Mouse (Mus musculus) C2C12 (cell line): ENCODE data around the gene Txn2.

Source experiments
- CEBPB ChIP-seq: IDR thresholded peaks from one replicate; pipeline ENCODE4 v1.6.1; 2011; ENCODE audit warnings: low read depth, mild to moderate bottlenecking, control low read depth, moderate library complexity
- CTCF ChIP-seq: IDR thresholded peaks from one replicate; pipeline ENCODE4 v1.5.1; 2011; ENCODE audit not compliant: control insufficient read depth, insufficient read depth, insufficient read length
- USF1 ChIP-seq: IDR thresholded peaks from one replicate; pipeline ENCODE4 v1.6.1; 2011; ENCODE audit warnings: low read depth, mild to moderate bottlenecking, control low read depth, moderate library complexity

DNA sequence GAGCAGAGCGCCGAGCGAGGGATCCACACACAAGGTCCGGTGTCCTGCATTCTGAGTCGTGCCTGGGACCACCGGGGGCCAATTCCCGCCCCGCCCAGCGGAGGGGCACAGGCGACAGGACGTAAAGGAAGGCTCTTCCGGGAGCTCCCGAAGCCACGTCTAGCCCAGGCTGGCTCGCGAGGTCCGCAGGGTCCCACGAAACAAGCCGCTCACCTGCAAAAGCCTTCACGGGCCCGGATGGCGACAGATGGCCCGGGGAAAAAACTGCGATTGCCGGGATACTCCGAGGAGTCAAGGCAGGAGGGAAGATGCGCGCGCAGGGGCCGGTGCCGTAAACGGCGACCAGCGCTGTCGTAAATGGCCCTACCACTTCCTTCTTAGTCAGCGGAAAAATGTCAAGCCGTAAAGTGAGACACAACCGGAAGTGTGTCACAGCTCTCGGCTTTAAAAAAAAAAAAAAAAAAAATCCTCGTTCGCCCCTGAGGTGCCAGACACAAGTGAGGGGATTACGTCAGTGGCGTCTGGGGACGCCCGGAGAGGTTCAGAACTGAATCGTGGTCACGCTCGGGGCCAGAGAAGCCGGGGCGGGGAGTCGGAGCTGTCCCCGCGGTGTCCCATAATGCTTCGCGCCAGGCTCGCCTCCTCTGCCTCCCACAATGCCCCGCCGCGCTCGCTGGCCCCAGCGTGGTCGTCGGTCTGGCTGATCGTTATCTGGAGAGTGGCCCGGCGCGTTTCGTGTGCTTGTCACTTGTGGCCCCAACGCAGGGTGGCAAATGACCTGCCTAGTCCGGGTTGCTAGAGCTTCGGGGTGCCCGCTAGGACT lies 41.9 kb upstream of the Txn2 start, which contains the start of gene Eif3d:
- no peak for TF ChIP-seq CTCF
- no peak for TF ChIP-seq USF1
- no peak for TF ChIP-seq CEBPB
